Mouse (Mus musculus): Measurements from ENCODE around the gene Uba6.

DNA sequence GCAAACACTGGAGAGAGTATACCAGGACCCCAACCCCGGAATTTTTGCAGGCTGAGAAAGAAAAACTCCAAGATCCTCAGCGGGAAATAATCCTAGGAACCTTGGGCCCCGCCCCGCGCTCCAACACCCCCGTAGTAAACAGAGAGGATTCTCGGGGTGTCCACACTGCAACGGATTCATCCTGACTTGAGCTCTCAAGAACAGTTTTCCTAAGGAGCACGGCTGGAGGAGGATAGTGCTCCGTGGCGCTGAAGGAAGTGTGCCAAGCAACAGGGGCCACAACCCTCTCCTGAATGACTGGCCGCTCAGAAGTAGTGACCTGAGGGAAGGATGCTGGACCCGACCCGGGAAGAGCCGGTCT is 535 bp downstream of the Uba6 start:
- no peak for TF ChIP-seq CTCF (IDR thresholded peaks at IDR 0.05; ENCODE audit: control insufficient read depth, insufficient read depth, insufficient read length)
- no peak for TF ChIP-seq USF1 (IDR thresholded peaks at IDR 0.05; ENCODE audit: low read depth)
- TF ChIP-seq MAX (IDR thresholded peaks at IDR 0.05) = no peak
- TF ChIP-seq CEBPB (IDR thresholded peaks at IDR 0.05; ENCODE audit: low read depth) = no peak
- no peak for TF ChIP-seq MYOD1 (IDR thresholded peaks at IDR 0.05; ENCODE audit: control insufficient read depth, insufficient read length, low read depth)
